Mouse (Mus musculus) ES-Bruce4 (cell line): ENCODE data around the gene Tmed1. TPM values are rescaled to one million over a fixed set of nuclear protein-coding genes. Genes with fewer than 3 reads are reported as not detected.

Experiments
- H3K27ac ChIP-seq: 2 replicates; pipeline ENCODE4 v1.5.1; 2012; ENCODE audit warnings: low read length, inconsistent platforms; ENCODE audit not compliant: insufficient read depth
- H3K27me3 ChIP-seq: 2 replicates; pipeline ENCODE4 v1.6.1; 2012; ENCODE audit warnings: mild to moderate bottlenecking, low read length, inconsistent platforms; ENCODE audit not compliant: control insufficient read depth, poor library complexity, insufficient read depth, severe bottlenecking
- H3K36me3 ChIP-seq: 2 replicates; pipeline ENCODE4 v1.6.1; 2012; ENCODE audit warnings: inconsistent platforms, mild to moderate bottlenecking, low read length, moderate library complexity; ENCODE audit not compliant: control insufficient read depth, poor library complexity, insufficient read depth, severe bottlenecking
- H3K4me1 ChIP-seq: one replicate; pipeline ENCODE4 v1.8.1; 2011; ENCODE audit warnings: low read length; ENCODE audit not compliant: control insufficient read depth, insufficient read depth
- H3K4me3 ChIP-seq: 2 replicates; pipeline ENCODE4 v1.5.1; 2011; ENCODE audit warnings: low read depth, mild to moderate bottlenecking, low read length
- H3K9ac ChIP-seq: 2 replicates; pipeline ENCODE4 v1.6.1; 2012; ENCODE audit warnings: low read depth, mild to moderate bottlenecking, inconsistent platforms; ENCODE audit not compliant: poor library complexity, severe bottlenecking
- H3K9me3 ChIP-seq: replicated peaks from 2 replicates; pipeline ENCODE4 v1.6.1; 2012; ENCODE audit warnings: mild to moderate bottlenecking, low read length, inconsistent platforms; ENCODE audit not compliant: control insufficient read depth, poor library complexity, insufficient read depth, severe bottlenecking
- CTCF ChIP-seq: IDR thresholded peaks from one replicate; pipeline ENCODE4 v1.8.1; 2011; ENCODE audit warnings: low read depth, low read length
- EP300 ChIP-seq: IDR thresholded peaks from 2 replicates; pipeline ENCODE4 v1.6.1; 2011; ENCODE audit warnings: low read depth, low read length; ENCODE audit not compliant: insufficient read depth
- POLR2A ChIP-seq: IDR thresholded peaks from one replicate; pipeline ENCODE4 v1.8.1; 2011; ENCODE audit warnings: low read length; ENCODE audit not compliant: insufficient read depth
- polyA plus RNA-seq: library from polyadenylated mRNA; stranded (reverse); fragments of >200 nt; gene quantifications from 2 replicates; pipeline ENCODE4 v1.2.4, GENCODE M21; 2011; ENCODE audit warnings: low read depth; ENCODE audit not compliant: missing spikeins, insufficient read depth, insufficient read length

Tmed1 gene
- polyA plus RNA-seq, 1 experiment = 29.2 TPM

DNA sequence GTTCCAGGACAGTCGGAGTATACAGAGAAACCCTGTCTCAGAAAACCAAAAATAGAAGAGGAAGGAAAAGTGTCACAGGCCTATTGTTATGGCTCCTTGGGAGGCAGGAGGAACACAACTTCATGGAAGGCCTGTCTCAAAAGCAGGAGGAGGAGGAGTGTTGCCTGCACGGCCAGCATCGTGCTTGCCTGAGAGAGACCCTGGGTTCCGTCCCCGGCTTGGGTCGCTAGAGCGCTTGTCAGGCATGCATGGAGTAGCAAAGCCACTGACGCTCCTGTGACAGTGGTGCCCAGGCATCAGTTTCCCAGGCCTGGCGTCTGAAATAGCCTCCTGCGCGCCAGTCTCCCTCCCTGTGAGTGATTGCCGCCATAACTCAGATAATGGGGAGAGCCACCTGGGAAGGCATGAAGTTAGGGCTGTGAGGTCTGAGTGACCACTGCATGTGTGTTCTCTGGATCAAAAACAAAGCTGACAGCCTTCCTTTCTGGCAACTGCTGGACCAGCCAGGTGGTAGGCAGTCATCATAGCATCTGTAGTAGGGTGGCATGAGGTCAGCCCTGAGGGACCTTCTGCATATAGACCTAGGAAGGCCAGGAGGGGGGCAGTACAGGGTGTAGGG lies 11.7 kb downstream of the Tmed1 start:
- Histone ChIP-seq H3K9ac (no peak overlapping the region), H3K4me1 (no peaks in the 10 kb centered on the region), H3K4me3 (no peak overlapping the region), H3K36me3 (no peaks in the 10 kb centered on the region; the same call in 1 of the 2 replicates), H3K27me3 (no peaks in the 10 kb centered on the region), H3K27ac (no peak overlapping the region), H3K9me3 (no peaks in the 10 kb centered on the region)
- TF ChIP-seq EP300 = no peak
- TF ChIP-seq CTCF = no peak
- no peak for TF ChIP-seq POLR2A

DNA sequence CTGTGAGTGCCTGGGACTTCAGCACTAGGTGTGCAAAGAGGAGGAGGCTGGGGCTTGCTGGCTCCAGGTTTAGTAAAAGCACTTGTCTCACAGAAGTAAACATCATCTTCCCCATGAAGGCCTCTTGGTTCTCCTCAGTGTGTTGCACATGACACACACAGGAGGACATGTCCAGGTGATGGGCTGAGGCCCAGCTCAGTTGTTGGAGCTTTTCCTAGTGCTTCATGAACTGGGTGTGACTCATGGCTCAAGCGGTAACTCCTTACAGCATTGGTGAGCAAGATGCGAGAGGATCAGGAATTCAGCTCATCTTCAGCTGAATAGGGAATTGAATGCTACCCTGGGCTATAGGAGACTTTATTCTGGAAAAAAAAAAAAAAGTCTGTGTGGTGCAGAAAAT lies 12.4 kb downstream of the Tmed1 start:
- H3K27ac ChIP-seq = no peak overlapping the region
- no peak overlapping the region for H3K4me3 ChIP-seq
- no peaks in the 10 kb centered on the region for H3K9me3 ChIP-seq
- H3K36me3 ChIP-seq = no peaks in the 10 kb centered on the region; the same call in 1 of the 2 replicates
- TF ChIP-seq CTCF = no peak
- no peak for TF ChIP-seq POLR2A
- TF ChIP-seq EP300 = no peak
- H3K4me1 ChIP-seq = no peaks in the 10 kb centered on the region
- no peaks in the 10 kb centered on the region for H3K27me3 ChIP-seq
- no peak overlapping the region for H3K9ac ChIP-seq

DNA sequence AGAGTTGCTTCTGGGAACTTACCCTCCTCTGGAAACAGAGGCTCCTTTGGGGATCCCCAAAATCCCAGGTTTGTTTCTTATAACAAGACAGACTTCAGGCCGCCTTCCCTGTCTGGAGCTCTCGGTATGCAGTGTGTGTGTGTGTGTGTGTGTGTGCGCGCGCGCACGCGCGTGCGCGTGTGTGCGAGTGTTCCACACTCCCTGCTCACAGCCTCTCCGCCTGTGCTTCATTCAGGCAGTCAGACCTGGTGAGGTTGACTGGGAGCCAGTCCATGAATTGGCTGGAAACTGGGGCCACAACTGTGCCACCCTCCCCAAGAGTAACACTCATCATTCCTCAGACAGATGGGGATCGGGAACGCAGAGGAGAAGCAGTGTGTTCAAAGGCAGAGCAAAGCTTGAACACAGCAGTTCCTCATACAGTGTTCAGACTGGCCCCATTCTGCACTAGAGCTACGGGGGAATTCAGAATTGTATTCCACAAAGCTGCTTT lies 13.0 kb downstream of the Tmed1 start:
- Histone ChIP-seq H3K4me1 (no peaks in the 10 kb centered on the region), H3K27ac (no peak overlapping the region), H3K9me3 (no peaks in the 10 kb centered on the region), H3K27me3 (no peaks in the 10 kb centered on the region), H3K36me3 (no peaks in the 10 kb centered on the region; the same call in 1 of the 2 replicates), H3K4me3 (peak overlapping the region; percentile 15; the same call in 1 of the 2 replicates), H3K9ac (no peak overlapping the region)
- no peak for TF ChIP-seq POLR2A

DNA sequence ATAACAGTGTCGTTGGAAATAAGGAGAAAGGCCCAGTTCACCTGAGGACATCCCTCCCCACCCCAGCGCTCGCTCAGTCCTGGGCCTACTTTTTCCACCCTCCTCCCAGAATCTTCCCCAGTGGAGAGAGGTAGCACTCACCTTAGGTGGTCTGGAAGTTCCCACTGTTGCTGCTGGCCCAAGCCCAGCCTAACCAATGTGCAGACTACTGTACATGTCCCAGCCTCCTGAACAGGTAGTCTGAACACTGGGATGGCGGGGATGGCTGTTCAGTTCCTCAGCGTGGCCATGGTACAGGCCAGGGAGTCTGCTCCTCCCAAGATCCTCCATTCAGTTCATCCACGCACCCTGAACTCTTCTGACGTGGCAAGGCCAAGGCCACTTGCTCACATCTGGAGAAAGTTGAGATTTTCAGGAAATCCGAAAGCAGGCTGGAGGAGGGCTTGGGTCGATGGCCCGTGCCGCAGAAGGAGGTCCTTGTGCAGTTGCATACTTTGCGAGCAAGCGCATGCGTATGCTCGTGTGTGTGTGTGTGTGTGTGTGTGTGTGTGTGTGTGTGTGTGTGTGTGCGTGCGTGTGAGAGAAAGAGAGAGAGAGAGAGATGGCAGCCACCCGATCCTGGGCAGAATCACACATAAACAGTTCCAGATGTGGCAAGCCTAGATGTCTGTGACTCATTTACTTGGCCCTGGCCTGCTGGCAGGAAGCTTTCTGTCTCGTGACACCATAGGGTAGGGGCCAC lies 13.6 kb downstream of the Tmed1 start:
- H3K9me3 ChIP-seq = no peaks in the 10 kb centered on the region
- no peak overlapping the region for H3K9ac ChIP-seq
- H3K27ac ChIP-seq = no peak overlapping the region

DNA sequence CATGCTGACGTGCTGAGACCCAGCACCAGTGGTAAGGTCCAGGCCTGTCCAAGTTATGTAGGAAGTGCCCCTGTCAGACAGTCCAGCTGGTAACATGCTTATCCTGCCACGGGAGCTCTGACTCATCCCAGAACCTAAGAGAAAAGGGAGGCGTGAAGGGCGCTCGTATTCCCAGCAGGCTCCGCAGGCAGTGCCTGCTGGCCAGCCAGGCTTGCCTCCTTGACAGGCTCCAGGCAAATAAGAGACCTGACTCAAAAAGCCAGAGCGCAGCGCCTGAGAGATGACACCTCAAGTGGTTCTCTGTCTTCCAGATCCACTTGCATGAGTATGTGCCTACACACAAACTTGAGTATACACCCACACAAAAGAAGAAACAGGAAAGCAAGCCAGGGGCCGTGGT lies 15.3 kb downstream of the Tmed1 start:
- no peaks in the 10 kb centered on the region for H3K9me3 ChIP-seq
- H3K27ac ChIP-seq = no peak overlapping the region
- no peaks in the 10 kb centered on the region; the same call in 1 of the 2 replicates for H3K36me3 ChIP-seq
- no peaks in the 10 kb centered on the region for H3K27me3 ChIP-seq
- H3K4me3 ChIP-seq = no peak overlapping the region
- no peaks in the 10 kb centered on the region for H3K4me1 ChIP-seq
- no peak for TF ChIP-seq CTCF
- no peak for TF ChIP-seq POLR2A
- TF ChIP-seq EP300 = no peak
- no peak overlapping the region for H3K9ac ChIP-seq

More for the DNA sequence above, 13.6 kb downstream of the Tmed1 start:
- Histone ChIP-seq H3K4me1 (no peaks in the 10 kb centered on the region), H3K36me3 (no peaks in the 10 kb centered on the region; the same call in 1 of the 2 replicates), H3K27me3 (no peaks in the 10 kb centered on the region), H3K4me3 (0 out of 2 replicates have a peak overlapping the region, but pooled peaks have one; percentile 6)
- TF ChIP-seq CTCF (no peak), EP300 (no peak), POLR2A (no peak)

DNA sequence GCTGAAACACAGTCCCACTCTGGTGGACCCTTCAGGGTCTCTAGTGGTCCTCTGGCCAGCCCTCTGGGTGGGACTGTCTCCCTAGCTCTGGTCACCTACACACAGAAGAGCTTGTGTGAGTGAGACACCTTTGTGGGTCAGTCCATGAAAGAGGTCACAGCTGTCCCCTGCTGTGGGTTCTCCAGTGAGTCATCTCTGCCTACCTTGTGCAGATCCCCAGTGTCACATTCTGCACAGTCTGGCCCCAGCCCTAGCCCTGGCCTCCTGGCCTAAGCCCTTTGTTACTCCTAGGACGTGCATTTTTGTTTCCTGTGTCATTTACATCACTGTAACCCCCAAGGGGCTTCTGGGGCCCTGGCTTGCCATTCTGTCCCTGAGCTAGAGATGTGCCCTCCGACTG lies 16.1 kb downstream of the Tmed1 start:
- no peaks in the 10 kb centered on the region for H3K27me3 ChIP-seq
- no peak overlapping the region for H3K4me3 ChIP-seq
- TF ChIP-seq POLR2A (no peak), EP300 (no peak), CTCF (no peak)
- no peaks in the 10 kb centered on the region for H3K4me1 ChIP-seq
- H3K27ac ChIP-seq = no peak overlapping the region
- no peak overlapping the region for H3K9ac ChIP-seq
- H3K9me3 ChIP-seq = no peaks in the 10 kb centered on the region
- no peaks in the 10 kb centered on the region for H3K36me3 ChIP-seq
